Mouse (Mus musculus) forebrain, embryonic 14.5 days (tissue): ENCODE results near the gene Npff. TPM values are rescaled to one million over a fixed set of nuclear protein-coding genes. Genes with fewer than 3 reads are reported as not detected.
A peak's percentile ranks its signal among the peaks of the same experiment; 100 is the strongest.

Experiments
- ATAC-seq: fragments of 200-750 bp; cut with Nextera tagmentation; 2 replicates; pipeline ENCODE4 v1.8.0; 2017; ENCODE audit warnings: mild to moderate bottlenecking, moderate library complexity
- DNase-seq: peaks from one replicate; pipeline ENCODE4 v3.0.0-alpha.2; 2015; ENCODE audit warnings: low spot score
- H3K27ac ChIP-seq: fragments of 300-500 bp; sonication (generic); 2 replicates; pipeline ENCODE4 v1.5.1; 2014; ENCODE audit warnings: low read depth, mild to moderate bottlenecking, control low read depth, low read length, moderate library complexity
- H3K27me3 ChIP-seq: fragments of 300-500 bp; sonication (generic); replicated peaks from 2 replicates; pipeline ENCODE4 v1.6.1; 2014; ENCODE audit warnings: low read length, control low read depth, mixed read lengths; ENCODE audit not compliant: control insufficient read depth, insufficient read depth
- H3K36me3 ChIP-seq: fragments of 300-500 bp; sonication (generic); 2 replicates; pipeline ENCODE4 v1.6.1; 2014; ENCODE audit warnings: low read length, control low read depth; ENCODE audit not compliant: control insufficient read depth, insufficient read depth
- H3K4me1 ChIP-seq: fragments of 300-500 bp; sonication (generic); 2 replicates; pipeline ENCODE4 v1.6.1; 2014; ENCODE audit warnings: antibody characterized with exemption, low read length, control low read depth; ENCODE audit not compliant: control insufficient read depth, insufficient read depth
- H3K4me2 ChIP-seq: fragments of 300-500 bp; sonication (generic); 2 replicates; pipeline ENCODE4 v1.6.1; 2014; ENCODE audit warnings: mild to moderate bottlenecking, control low read depth, low read length
- H3K4me3 ChIP-seq: fragments of 300-500 bp; sonication (generic); 2 replicates; pipeline ENCODE4 v1.5.1; 2014; ENCODE audit warnings: low read depth, low read length, control low read depth
- H3K9ac ChIP-seq: fragments of 300-500 bp; sonication (generic); 2 replicates; pipeline ENCODE4 v1.6.1; 2014; ENCODE audit warnings: mild to moderate bottlenecking, low read length, control low read depth, moderate library complexity
- H3K9me3 ChIP-seq: fragments of 300-500 bp; sonication (generic); replicated peaks from 2 replicates; pipeline ENCODE4 v1.6.1; 2016; ENCODE audit warnings: low read length, control low read depth, mixed read lengths; ENCODE audit not compliant: control insufficient read depth
- WGBS: fragments of 180-500 bp; shearing (Covaris S2); extraction: QIAGEN DNeasy Blood & Tissue Kit; methylation state at CpG from one replicate; pipeline ENCODE4 v1.1.7; 2014; 5-methylcytosine and 5-hydroxymethylcytosine counted together
- polyA plus RNA-seq: library from polyadenylated mRNA; unstranded; fragments of >200 nt; fragmentation: Nextera tagmentation; extraction: Ambion mirVana; gene quantifications from 2 replicates; pipeline ENCODE4 v1.2.1, GENCODE M21; 2014

Npff gene
- polyA plus RNA-seq, result 1.3 and 1.4 TPM in 2 replicates

GRCm38 (mm10) chr15:102524892-102525485 is at the start of gene Npff:
Gene Npff, minus strand, starts transcription at chr15:102524942.
- 4% methylated on average over 3 of the region's 3 CpGs for WGBS
- DNase-seq (peak; percentile 85), ATAC-seq (peak; percentile 40; the same call in 1 of the 2 replicates)
- no peaks in the 10 kb centered on the region for H3K9me3 ChIP-seq
- H3K36me3 ChIP-seq, result peaks cover 63% of the 10 kb centered on the region
- no peaks in the 10 kb centered on the region for H3K4me1 ChIP-seq
- H3K4me3 ChIP-seq, result no peak within 1 kb of the TSS
- H3K4me2 ChIP-seq, result no peak within 1 kb of the TSS
- H3K9ac ChIP-seq, result no peak within 1 kb of the TSS
- 0 out of 2 replicates have a peak within 1 kb of the TSS, but pooled peaks have one; percentile 14 for H3K27ac ChIP-seq
- no peaks in the 10 kb centered on the region for H3K27me3 ChIP-seq

- Histone ChIP-seq H3K27ac (no peak overlapping the region), H3K4me2 (no peak overlapping the region), H3K9ac (no peak overlapping the region), H3K27me3 (no peaks in the 10 kb centered on the region), H3K4me1 (peaks cover 3% of the 10 kb centered on the region; the same call in 1 of the 2 replicates), H3K4me3 (no peak overlapping the region), H3K9me3 (no peaks in the 10 kb centered on the region), H3K36me3 (no peaks in the 10 kb centered on the region)
- ATAC-seq, result no peak
- no peak for DNase-seq
- 90% methylated on average over 3 of the region's 3 CpGs for WGBS
Observed at GRCm38 (mm10) chr15:102572081-102572480, 47.3 kb upstream of the Npff start.

GRCm38 (mm10) chr15:102567849-102568248 is 43.1 kb upstream of the Npff start:
- DNase-seq (no peak), ATAC-seq (no peak)
- no peaks in the 10 kb centered on the region for H3K4me1 ChIP-seq
- H3K9ac ChIP-seq, result no peak overlapping the region
- H3K9me3 ChIP-seq, result no peaks in the 10 kb centered on the region
- 0 out of 2 replicates have a peak, but pooled peaks cover 4% of the 10 kb centered on the region for H3K36me3 ChIP-seq
- no peaks in the 10 kb centered on the region for H3K27me3 ChIP-seq
- H3K4me3 ChIP-seq, result no peak overlapping the region
- H3K27ac ChIP-seq, result no peak overlapping the region
- 90% methylated on average over 2 of the region's 2 CpGs for WGBS
- no peak overlapping the region for H3K4me2 ChIP-seq

- no peaks in the 10 kb centered on the region for H3K27me3 ChIP-seq
- DNase-seq, result no peak
- no peak overlapping the region for H3K9ac ChIP-seq
Observed at GRCm38 (mm10) chr15:102563681-102564080, 38.9 kb upstream of the Npff start.

GRCm38 (mm10) chr15:102563061-102563460 is 38.3 kb upstream of the Npff start:
- no peaks in the 10 kb centered on the region for H3K4me1 ChIP-seq
- H3K27ac ChIP-seq, result no peak overlapping the region
- no peaks in the 10 kb centered on the region for H3K27me3 ChIP-seq
- H3K9me3 ChIP-seq, result no peaks in the 10 kb centered on the region
- no peak overlapping the region for H3K4me3 ChIP-seq
- DNase-seq (no peak), ATAC-seq (no peak)
- WGBS, result 83% methylated on average over 3 of the region's 3 CpGs
- 0 out of 2 replicates have a peak, but pooled peaks cover 10% of the 10 kb centered on the region for H3K36me3 ChIP-seq
- H3K4me2 ChIP-seq, result no peak overlapping the region
- H3K9ac ChIP-seq, result no peak overlapping the region

More at GRCm38 (mm10) chr15:102563681-102564080, 38.9 kb upstream of the Npff start:
- no peak overlapping the region for H3K4me3 ChIP-seq
- H3K36me3 ChIP-seq, result 0 out of 2 replicates have a peak, but pooled peaks cover 10% of the 10 kb centered on the region
- WGBS, result 69% methylated on average over 5 of the region's 5 CpGs
- H3K27ac ChIP-seq, result no peak overlapping the region
- no peaks in the 10 kb centered on the region for H3K9me3 ChIP-seq
- H3K4me2 ChIP-seq, result no peak overlapping the region
- no peak for ATAC-seq
- H3K4me1 ChIP-seq, result no peaks in the 10 kb centered on the region

GRCm38 (mm10) chr15:102562491-102562890 is 37.7 kb upstream of the Npff start:
- H3K4me3 ChIP-seq, result no peak overlapping the region
- H3K27me3 ChIP-seq, result no peaks in the 10 kb centered on the region
- no peak overlapping the region for H3K4me2 ChIP-seq
- DNase-seq, result no peak
- 0 out of 2 replicates have a peak, but pooled peaks cover 10% of the 10 kb centered on the region for H3K36me3 ChIP-seq
- H3K9ac ChIP-seq, result no peak overlapping the region
- H3K27ac ChIP-seq, result 0 out of 2 replicates have a peak overlapping the region, but pooled peaks have one; percentile 23
- no peaks in the 10 kb centered on the region for H3K4me1 ChIP-seq
- no peak for ATAC-seq
- H3K9me3 ChIP-seq, result no peaks in the 10 kb centered on the region
- WGBS, result 88% methylated on average over 1 of the region's 1 CpGs

GRCm38 (mm10) chr15:102557580-102557979 is 32.8 kb upstream of the Npff start:
- H3K9ac ChIP-seq, result no peak overlapping the region
- no peaks in the 10 kb centered on the region for H3K9me3 ChIP-seq
- ATAC-seq, result no peak
- H3K27ac ChIP-seq, result no peak overlapping the region
- no peak for DNase-seq
- H3K27me3 ChIP-seq, result no peaks in the 10 kb centered on the region
- no peak overlapping the region for H3K4me2 ChIP-seq
- H3K36me3 ChIP-seq, result peaks cover 37% of the 10 kb centered on the region
- H3K4me1 ChIP-seq, result no peaks in the 10 kb centered on the region
- H3K4me3 ChIP-seq, result no peak overlapping the region

GRCm38 (mm10) chr15:102555581-102555980 is 30.8 kb upstream of the Npff start:
- Histone ChIP-seq H3K4me1 (no peaks in the 10 kb centered on the region), H3K36me3 (peaks cover 45% of the 10 kb centered on the region), H3K4me3 (no peak overlapping the region), H3K4me2 (no peak overlapping the region), H3K9me3 (no peaks in the 10 kb centered on the region), H3K9ac (no peak overlapping the region), H3K27me3 (no peaks in the 10 kb centered on the region), H3K27ac (no peak overlapping the region)
- 91% methylated on average over 1 of the region's 1 CpGs for WGBS
- no peak for ATAC-seq
- no peak for DNase-seq

- Histone ChIP-seq H3K9me3 (no peaks in the 10 kb centered on the region), H3K4me3 (no peak overlapping the region), H3K4me2 (no peak overlapping the region), H3K27ac (no peak overlapping the region), H3K4me1 (peaks cover under 1% of the 10 kb centered on the region; the same call in 1 of the 2 replicates), H3K27me3 (no peaks in the 10 kb centered on the region), H3K9ac (no peak overlapping the region), H3K36me3 (peaks cover 45% of the 10 kb centered on the region)
- ATAC-seq (no peak), DNase-seq (no peak)
- WGBS, result 95% methylated on average over 5 of the region's 5 CpGs
Observed at GRCm38 (mm10) chr15:102552599-102552998, 27.9 kb upstream of the Npff start.
